In the genomic region with DNA sequence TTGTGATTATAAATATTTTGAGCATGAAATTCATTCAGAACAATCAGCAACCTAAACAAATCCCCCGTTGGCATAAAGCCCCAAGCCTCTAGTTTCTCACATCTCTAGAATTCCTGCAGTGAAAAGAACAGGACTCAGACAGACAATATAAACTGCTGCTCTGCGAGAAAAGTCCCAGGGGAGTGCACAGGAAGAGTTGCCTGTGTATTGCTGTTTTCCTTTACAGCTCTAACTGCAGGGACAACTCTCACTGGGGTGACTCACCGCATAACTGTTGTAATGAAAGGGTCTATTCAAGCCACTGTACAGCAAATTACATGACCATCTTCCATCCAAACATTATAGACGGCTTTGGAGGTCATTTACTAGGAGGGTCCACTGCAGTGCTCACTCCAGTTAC, we compare ENCODE assay signal across 13 mouse cellular contexts.
A peak's percentile ranks its signal among the peaks of the same experiment; 100 is the strongest.
DNase-seq lines count a peak whose midpoint lies in the region; ATAC-seq lines count a peak whose summit lies in the region.
"Had no signal": no experiment of that assay in that cellular context is flagged by ENCODE, and none has a peak within 500 bp of the region (broad histone marks: within the 10 kb centered on the region; RNA-seq: fewer than 3 reads in every experiment).

No protein-coding gene starts in this region.

- no peaks in the 10 kb centered on the region for H3K9me3 ChIP-seq in kidney, embryonic 15.5 days (replicated peaks)
- no peaks in the 10 kb centered on the region for H3K9me3 ChIP-seq in liver, embryonic 12.5 days (replicated peaks)

- H3K36me3 ChIP-seq in kidney, embryonic 15.5 days, result peaks cover 17% of the 10 kb centered on the region
- H3K36me3 ChIP-seq in liver, embryonic 12.5 days, result no peaks in the 10 kb centered on the region

- H3K4me3 ChIP-seq in kidney, embryonic 15.5 days (replicated peaks), result no peak overlapping the region
- H3K4me3 ChIP-seq in liver, embryonic 12.5 days, result no peak overlapping the region

- H3K27me3 ChIP-seq in kidney, embryonic 15.5 days, result no peaks in the 10 kb centered on the region
- no peaks in the 10 kb centered on the region for H3K27me3 ChIP-seq in liver, embryonic 12.5 days (replicated peaks)

- no peak overlapping the region for H3K27ac ChIP-seq in kidney, embryonic 15.5 days
- H3K27ac ChIP-seq in liver, embryonic 12.5 days, result no peak overlapping the region

- no peak overlapping the region for H3K9ac ChIP-seq in kidney, embryonic 15.5 days
- no peak overlapping the region for H3K9ac ChIP-seq in liver, embryonic 12.5 days

- intact Hi-C loops in heart, postnatal 14 days (cut with DNase I), result loop anchor here (5.0 kb wide), 1 partner anchor 44 kb away; no protein-coding TSS in a partner anchor

- WGBS in kidney, embryonic 15.5 days, result 43% methylated on average over 4 of the region's 4 CpGs
- WGBS in liver, embryonic 12.5 days (ENCODE audit: insufficient replicate concordance), result 63% methylated on average over 4 of the region's 4 CpGs

- peaks cover 32% of the 10 kb centered on the region for H3K4me1 ChIP-seq in kidney, embryonic 15.5 days
- peaks cover 15% of the 10 kb centered on the region for H3K4me1 ChIP-seq in liver, embryonic 12.5 days

- H3K4me2 ChIP-seq in kidney, embryonic 15.5 days, result no peak overlapping the region
- H3K4me2 ChIP-seq in liver, embryonic 12.5 days, result no peak overlapping the region

- DNase-seq in heart, adult 11 months, result peak; percentile 92
- DNase-seq in heart, postnatal 14 days, result no peak
- peak; percentile 7 to 14 for DNase-seq in kidney, adult 8-10 months
- DNase-seq in Muller cell, postnatal 12 days (ENCODE audit: inconsistent ontology term), result peak; percentile 84
- DNase-seq in mesoderm, embryonic 11.5 days (ENCODE audit: low read depth, low spot score), result peak; percentile 62
- no peak for DNase-seq in thymus, postnatal 4 days
- DNase-seq: cerebellum, adult 8-10 months; lung, adult 2 months had no signal

- ATAC-seq in kidney, embryonic 15.5 days (replicated peaks; ENCODE audit: low FRiP score), result no peak
- ATAC-seq in liver, embryonic 12.5 days, result no peak
- ATAC-seq: CD4-positive, CD25-positive, alpha-beta regulatory T cell, adult 4 months; forebrain, embryonic 16.5 days; midbrain, embryonic 16.5 days had no signal

Comparison
In these comparisons a context has a peak if more than half of its experiments do, and no peak if none do; other contexts are left out.
1. DNase-seq: peak in heart, adult 11 months (single experiment), kidney, adult 8-10 months (2 of 2), Muller cell, postnatal 12 days (single experiment) and mesoderm, embryonic 11.5 days (single experiment); none in heart, postnatal 14 days (0 of 2) and thymus, postnatal 4 days (single experiment).